Mouse (Mus musculus) retina, adult 2 months (tissue): ENCODE measurements around the gene Olfr479.
"Not testable (repeated sequence)": the region's sequence is repeated elsewhere in the genome, so short reads cannot be mapped to it uniquely, and the experiment has no call there.

Source experiments
- DNase-seq: peaks from one replicate; pipeline ENCODE4 v3.0.0-alpha.2; 2012; ENCODE audit warnings: low read depth, low spot score

Gene Olfr479

DNA sequence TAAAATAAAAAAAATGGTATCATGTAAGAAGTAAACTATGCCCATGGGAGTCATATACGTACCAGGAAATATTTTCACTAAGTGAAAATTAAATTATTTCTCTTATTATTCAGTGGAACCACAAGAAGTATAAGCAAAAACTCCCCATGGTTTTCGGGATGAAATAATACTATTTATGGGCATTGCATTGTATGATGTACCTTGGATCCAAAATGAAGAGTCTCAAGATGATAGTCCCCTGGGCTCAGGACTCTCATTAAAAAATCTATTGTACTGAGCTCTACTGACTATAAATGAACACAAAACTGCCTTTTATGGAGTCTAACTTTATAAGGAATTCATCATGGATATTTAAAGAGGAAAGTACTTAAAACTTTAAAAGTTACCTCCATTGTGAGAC, at the start of gene Olfr479:
Gene Olfr479 (plus strand): TSS at position 301 of the 400 bp plus-strand sequence.
- DNase-seq: no peak

DNA sequence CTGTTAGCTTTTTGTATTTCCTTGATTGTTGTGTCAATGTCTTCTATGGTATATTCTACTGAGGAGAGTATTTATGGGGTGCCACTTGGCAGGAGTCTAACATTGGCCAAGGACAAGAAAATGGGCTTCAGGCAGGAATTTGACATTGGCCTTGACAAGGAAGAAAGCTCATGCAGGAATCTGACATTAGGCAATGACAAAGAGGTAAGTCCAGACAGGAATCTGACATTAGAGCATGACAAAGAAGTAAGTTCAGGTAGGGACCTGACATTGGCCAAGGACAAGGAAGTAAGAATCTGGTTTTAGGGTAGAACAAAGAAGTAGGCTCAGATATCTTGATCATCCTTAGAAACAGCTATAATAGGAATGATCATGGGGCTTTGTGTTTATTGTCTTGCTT, 36.2 kb upstream of the Olfr479 start:
- DNase-seq: not testable (repeated sequence)

DNA sequence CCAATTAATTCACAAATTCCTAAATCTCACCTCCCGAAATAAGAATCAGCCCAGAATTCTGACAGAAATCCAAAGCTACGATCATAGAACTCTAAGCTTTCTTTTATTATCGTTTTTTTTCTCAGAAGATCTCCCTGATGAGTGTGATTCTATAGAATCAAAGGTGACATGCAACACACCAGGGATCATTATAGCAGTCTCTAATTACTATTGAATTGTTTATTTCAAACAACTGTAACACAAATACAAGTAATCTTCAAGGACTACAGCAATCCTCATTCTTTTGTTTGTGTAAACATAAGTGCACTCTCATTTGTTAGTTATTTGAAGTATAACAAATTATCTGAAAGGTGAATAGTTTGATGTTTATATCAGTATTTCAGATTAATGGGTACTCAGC, 16.6 kb upstream of the Olfr479 start, which contains the start of gene Olfr478:
Gene Olfr478 (minus strand): TSS at position 101 of the 400 bp plus-strand sequence.
- DNase-seq: no peak

DNA sequence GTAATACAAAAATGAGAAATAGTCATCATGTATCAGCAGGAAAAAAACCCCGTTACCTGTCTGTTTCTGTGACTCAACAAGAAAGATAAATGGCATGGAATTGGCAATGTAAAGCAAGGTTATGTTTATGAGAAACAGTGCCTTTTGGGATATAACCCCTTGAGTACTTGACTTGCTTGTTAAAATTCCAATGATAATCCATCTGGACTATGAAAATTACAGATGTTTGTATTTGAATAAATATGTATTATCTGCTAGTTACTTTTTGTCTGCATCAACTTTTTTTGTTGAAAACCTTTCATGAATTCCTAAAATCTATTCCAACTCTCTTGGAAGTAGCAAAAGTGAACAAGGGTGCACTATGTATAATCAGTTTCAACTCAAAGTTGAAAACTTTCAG, 16.8 kb downstream of the Olfr479 start, which contains the start of gene Olfr480:
Gene Olfr480 (minus strand): TSS at position 101 of the 400 bp plus-strand sequence.
- no peak for DNase-seq

DNA sequence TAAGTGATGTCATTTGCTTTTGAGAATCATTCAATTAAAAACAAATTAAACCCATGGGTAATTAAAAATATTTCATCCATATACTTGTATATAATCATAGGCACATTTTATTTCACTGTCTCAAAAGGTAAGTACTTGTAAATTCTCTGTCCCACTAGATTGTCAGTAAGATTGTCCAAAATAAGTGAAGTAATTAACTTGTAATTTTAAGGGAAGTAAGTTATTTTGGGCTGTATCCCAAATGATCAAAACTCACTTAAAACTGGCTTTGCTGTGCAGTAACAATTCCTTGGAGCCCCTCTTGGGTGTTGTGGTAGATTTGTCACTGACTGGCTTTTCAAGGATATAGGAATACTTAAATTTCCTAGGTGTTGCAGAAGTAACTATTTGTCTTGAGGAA, 29.1 kb downstream of the Olfr479 start, which contains the start of gene Olfr481:
Gene Olfr481 (plus strand): TSS at position 301 of the 400 bp plus-strand sequence.
- DNase-seq: no peak

DNA sequence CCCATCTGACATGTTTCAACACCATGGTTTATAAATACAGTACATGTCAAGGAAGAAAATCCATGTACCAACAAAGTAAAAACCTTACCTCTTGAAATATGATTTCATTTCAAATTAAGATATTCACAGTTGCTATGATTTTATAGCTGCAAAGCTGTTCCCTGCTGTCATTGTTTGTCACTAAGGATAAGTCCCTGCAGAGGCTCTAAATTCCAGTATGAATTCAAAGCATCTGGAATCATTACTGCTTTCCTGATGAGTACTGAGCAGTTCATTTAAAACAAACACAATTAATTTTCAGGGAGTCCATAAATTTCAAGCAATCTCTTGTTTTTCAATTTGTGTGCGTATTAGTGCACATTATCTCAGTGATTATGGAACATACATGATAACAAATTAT, 47.0 kb downstream of the Olfr479 start, which contains the start of gene Olfr482:
Gene Olfr482 (minus strand): TSS at position 101 of the 400 bp plus-strand sequence.
- DNase-seq: no peak

DNA sequence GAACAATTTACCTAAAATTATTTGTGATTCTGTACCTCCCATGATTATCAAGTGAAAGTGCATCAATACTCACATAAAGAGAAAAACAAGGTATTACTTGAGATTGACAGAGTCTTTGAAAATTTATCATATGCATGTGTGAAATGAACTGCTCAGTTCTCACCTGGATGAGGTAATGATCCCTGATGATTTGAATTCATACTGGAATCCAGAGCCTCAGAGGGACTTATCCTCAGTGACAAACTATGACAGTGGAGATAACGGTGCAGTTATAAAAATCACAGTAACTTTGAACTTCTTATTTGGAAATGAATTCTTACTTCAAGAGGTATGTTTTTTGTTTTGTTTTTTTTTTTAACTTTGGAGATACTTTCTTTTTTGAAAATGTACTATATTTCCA, 50.1 kb downstream of the Olfr479 start, which contains the start of gene Olfr483:
Gene Olfr483 (plus strand): TSS at position 301 of the 400 bp plus-strand sequence.
- no peak for DNase-seq
